Mouse (Mus musculus) common myeloid progenitor, adult 5-6 weeks (primary cell): ENCODE results near the gene Gm44805. TPM values are rescaled to one million over a fixed set of nuclear protein-coding genes. Genes with fewer than 3 reads are reported as not detected.

Source experiments
- ATAC-seq: replicated peaks from 2 replicates; pipeline ENCODE4 v1.8.0; 2016; ENCODE audit warnings: low read depth, mild to moderate bottlenecking, moderate TSS enrichment, inconsistent platforms; ENCODE audit not compliant: poor library complexity, severe bottlenecking
- total RNA-seq: library from RNA; stranded (forward); fragments of 200-1000, 187-1606 nt; gene quantifications from 2 replicates; pipeline ENCODE4 v1.2.3, GENCODE M21; 2017

Gm44805 gene
- total RNA-seq, result not detected in 2 replicates

GRCm38 (mm10) chr7:19681202-19681694 lies at the start of gene Gm44805, which contains the start of gene Apoc4:
Gene Gm44805 (minus strand): TSS chr7:19681423.
Gene Apoc4 (minus strand): TSS chr7:19681479.
- no peak for ATAC-seq

GRCm38 (mm10) chr7:19726541-19726940 lies 45.3 kb upstream of the Gm44805 start:
- no peak; the same call in 1 of the 2 replicates for ATAC-seq

- ATAC-seq, result no peak
Observed at GRCm38 (mm10) chr7:19724167-19724566, 42.9 kb upstream of the Gm44805 start.

- ATAC-seq, result 0 out of 2 replicates have a peak, but pooled peaks have one; percentile 11
Observed at GRCm38 (mm10) chr7:19722754-19723195, 41.6 kb upstream of the Gm44805 start.

- ATAC-seq, result no peak
Observed at GRCm38 (mm10) chr7:19719200-19719599, 38.0 kb upstream of the Gm44805 start.

GRCm38 (mm10) chr7:19718297-19718952 lies 37.2 kb upstream of the Gm44805 start:
- no peak for ATAC-seq

- no peak for ATAC-seq
Observed at GRCm38 (mm10) chr7:19717346-19717745, 36.1 kb upstream of the Gm44805 start.

GRCm38 (mm10) chr7:19716822-19717221 lies 35.6 kb upstream of the Gm44805 start:
- no peak for ATAC-seq

- ATAC-seq, result no peak
Observed at GRCm38 (mm10) chr7:19716055-19716682, 34.9 kb upstream of the Gm44805 start.

- peak; percentile 89 for ATAC-seq
Observed at GRCm38 (mm10) chr7:19715239-19716054, 34.2 kb upstream of the Gm44805 start, which contains the start of gene Tomm40. Gene Tomm40 (minus strand): TSS chr7:19715438.

- ATAC-seq, result no peak
Observed at GRCm38 (mm10) chr7:19714836-19715235, 33.6 kb upstream of the Gm44805 start.

GRCm38 (mm10) chr7:19713598-19713997 lies 32.4 kb upstream of the Gm44805 start:
- ATAC-seq, result no peak

GRCm38 (mm10) chr7:19713196-19713595 lies 32.0 kb upstream of the Gm44805 start:
- no peak for ATAC-seq

- no peak for ATAC-seq
Observed at GRCm38 (mm10) chr7:19712414-19712813, 31.2 kb upstream of the Gm44805 start.

GRCm38 (mm10) chr7:19710650-19711049 lies 29.4 kb upstream of the Gm44805 start:
- no peak for ATAC-seq

- no peak for ATAC-seq
Observed at GRCm38 (mm10) chr7:19705271-19705670, 24.0 kb upstream of the Gm44805 start.

GRCm38 (mm10) chr7:19704475-19704874 lies 23.3 kb upstream of the Gm44805 start:
- ATAC-seq, result no peak

GRCm38 (mm10) chr7:19702859-19703555 lies 21.8 kb upstream of the Gm44805 start:
- no peak for ATAC-seq

GRCm38 (mm10) chr7:19701069-19701761 lies 20.0 kb upstream of the Gm44805 start:
- ATAC-seq, result peak; percentile 50
